Mouse (Mus musculus) layer of hippocampus, postnatal 14 days (tissue): Measurements from ENCODE around the gene Elmsan1. TPM values are rescaled to one million over a fixed set of nuclear protein-coding genes. Genes with fewer than 3 reads are reported as not detected.

Experiments used
- DNase-seq, 2 experiments: peaks; one replicate each; pipeline ENCODE4 v3.0.0; 2021 to 2022; ENCODE audit warnings: low spot score in 2 of 2, mixed read lengths in 1 of 2
- total RNA-seq, 2 experiments: library from RNA; stranded (reverse); gene quantifications; 2 replicates each; pipeline ENCODE4 v1.2.3; 2021

Gene Elmsan1
- total RNA-seq, 2 experiments from 2014 or later = 17.0 to 18.1 TPM

- DNase-seq = no peak
Measured at GRCm38 (mm10) chr12:84217111-84217507, 1.6 kb downstream of the Elmsan1 start.

- no peak for DNase-seq
Measured at GRCm38 (mm10) chr12:84215758-84216440, 2.8 kb downstream of the Elmsan1 start.

- no peak for DNase-seq
Measured at GRCm38 (mm10) chr12:84214495-84215175, 4.0 kb downstream of the Elmsan1 start.

- DNase-seq = no peak
Measured at GRCm38 (mm10) chr12:84212297-84212696, 6.4 kb downstream of the Elmsan1 start.

GRCm38 (mm10) chr12:84211021-84211538 lies 7.6 kb downstream of the Elmsan1 start:
- DNase-seq = no peak

- DNase-seq = no peak
Measured at GRCm38 (mm10) chr12:84210288-84210687, 8.4 kb downstream of the Elmsan1 start.

- no peak for DNase-seq
Measured at GRCm38 (mm10) chr12:84209093-84209492, 9.6 kb downstream of the Elmsan1 start.

GRCm38 (mm10) chr12:84207209-84207817 lies 11.4 kb downstream of the Elmsan1 start:
- DNase-seq = no peak

GRCm38 (mm10) chr12:84206525-84206924 lies 12.2 kb downstream of the Elmsan1 start:
- DNase-seq = no peak

- DNase-seq = no peak
Measured at GRCm38 (mm10) chr12:84205659-84206185, 13.0 kb downstream of the Elmsan1 start.

GRCm38 (mm10) chr12:84204662-84205061 lies 14.0 kb downstream of the Elmsan1 start:
- no peak for DNase-seq

GRCm38 (mm10) chr12:84203778-84204216 lies 14.9 kb downstream of the Elmsan1 start:
- no peak for DNase-seq

- no peak for DNase-seq
Measured at GRCm38 (mm10) chr12:84203170-84203777, 15.4 kb downstream of the Elmsan1 start.

- no peak for DNase-seq
Measured at GRCm38 (mm10) chr12:84202561-84202960, 16.1 kb downstream of the Elmsan1 start.

GRCm38 (mm10) chr12:84201686-84202484 lies 16.8 kb downstream of the Elmsan1 start:
- no peak for DNase-seq

- no peak for DNase-seq
Measured at GRCm38 (mm10) chr12:84201222-84201621, 17.5 kb downstream of the Elmsan1 start.

- no peak for DNase-seq
Measured at GRCm38 (mm10) chr12:84198880-84199279, 19.8 kb downstream of the Elmsan1 start.

GRCm38 (mm10) chr12:84198076-84198679 lies 20.5 kb downstream of the Elmsan1 start:
- DNase-seq = no peak

GRCm38 (mm10) chr12:84195195-84195594 lies 23.5 kb downstream of the Elmsan1 start:
- no peak for DNase-seq
